Mouse (Mus musculus): ENCODE results near the gene Prrx2. TPM values are rescaled to one million over a fixed set of nuclear protein-coding genes. Genes with fewer than 3 reads are reported as not detected.

Gene Prrx2
- total RNA-seq, 4 experiments from 2014 or later: 0.65 to 2.0 (median 0.78) TPM

DNA sequence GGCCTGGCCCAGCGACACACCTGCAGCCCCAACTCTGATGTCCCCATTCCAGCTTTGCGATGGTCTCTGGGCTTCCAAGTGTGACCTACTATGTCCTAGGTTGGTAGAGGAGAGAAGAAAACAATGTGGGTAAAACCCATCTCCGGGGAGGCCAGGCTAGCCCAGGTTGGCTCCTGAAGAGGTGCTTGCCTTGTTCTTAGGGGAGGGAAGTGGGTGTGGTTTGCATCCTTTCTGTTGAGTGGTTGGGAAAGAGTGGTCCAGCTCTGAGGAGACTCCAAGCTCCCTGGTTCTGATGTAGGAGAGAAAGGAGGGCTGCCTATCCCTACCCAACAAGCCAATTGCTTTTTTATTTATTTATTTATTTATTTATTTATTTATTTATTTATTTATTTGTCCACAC lies 30.7 kb downstream of the Prrx2 start:
- DNase-seq (ENCODE audit: low spot score in 2 of 2): no peak

DNA sequence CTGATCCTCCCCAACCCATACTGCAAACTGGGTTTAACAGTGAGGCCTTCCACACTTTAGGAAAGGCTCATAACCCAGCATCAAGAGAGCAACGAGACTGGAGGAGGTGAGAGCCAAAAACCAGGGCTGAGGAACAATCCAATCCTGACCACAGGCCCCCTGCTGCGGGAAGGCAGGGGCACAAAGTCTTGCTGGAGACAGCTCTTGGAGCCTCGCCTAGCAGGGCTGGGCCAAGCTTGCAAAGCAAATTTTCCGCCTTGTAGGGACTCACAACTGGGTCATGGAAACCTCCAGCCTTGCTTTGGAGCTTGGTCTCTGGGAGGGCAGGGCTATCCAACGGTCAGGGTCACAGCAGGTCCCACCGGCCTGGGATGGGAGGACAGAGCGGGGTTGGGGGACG lies 36.1 kb downstream of the Prrx2 start:
- no peak for DNase-seq (ENCODE audit: low spot score in 2 of 2)

- no peak for DNase-seq (ENCODE audit: low spot score in 2 of 2)
Measured at GRCm38 (mm10) chr2:30872669-30873068, 37.9 kb downstream of the Prrx2 start.

- DNase-seq (ENCODE audit: low spot score in 2 of 2): no peak
Measured at GRCm38 (mm10) chr2:30874445-30874844, 39.7 kb downstream of the Prrx2 start.

- no peak for DNase-seq (ENCODE audit: low spot score in 2 of 2)
Measured at GRCm38 (mm10) chr2:30875096-30875495, 40.3 kb downstream of the Prrx2 start.

GRCm38 (mm10) chr2:30875621-30876432 lies 41.1 kb downstream of the Prrx2 start:
- peak; percentile 24 to 55 for DNase-seq (ENCODE audit: low spot score in 2 of 2)

GRCm38 (mm10) chr2:30879481-30879880 lies 44.7 kb downstream of the Prrx2 start:
- no peak for DNase-seq (ENCODE audit: low spot score in 2 of 2)

DNA sequence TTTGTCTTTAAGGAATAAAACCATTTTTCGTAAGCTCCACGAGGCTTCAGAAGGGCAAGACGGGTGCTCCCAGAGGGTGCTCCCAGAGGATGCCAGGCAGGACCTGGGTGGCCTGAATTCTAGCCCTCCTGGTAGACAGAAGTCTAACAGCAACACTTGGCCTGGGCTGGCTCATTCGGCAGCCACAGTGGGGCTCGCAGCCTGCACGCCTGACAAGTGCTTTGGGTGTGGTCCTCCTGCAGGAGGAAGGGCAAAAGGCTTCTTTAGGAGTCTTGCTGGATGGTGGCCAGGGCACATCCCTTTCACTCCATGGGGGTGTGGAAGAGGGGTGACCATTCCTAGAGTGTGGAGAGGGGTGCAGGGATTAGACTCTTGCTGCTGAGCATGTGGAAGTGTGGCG lies 46.4 kb downstream of the Prrx2 start:
- DNase-seq (ENCODE audit: low spot score in 2 of 2): no peak

DNA sequence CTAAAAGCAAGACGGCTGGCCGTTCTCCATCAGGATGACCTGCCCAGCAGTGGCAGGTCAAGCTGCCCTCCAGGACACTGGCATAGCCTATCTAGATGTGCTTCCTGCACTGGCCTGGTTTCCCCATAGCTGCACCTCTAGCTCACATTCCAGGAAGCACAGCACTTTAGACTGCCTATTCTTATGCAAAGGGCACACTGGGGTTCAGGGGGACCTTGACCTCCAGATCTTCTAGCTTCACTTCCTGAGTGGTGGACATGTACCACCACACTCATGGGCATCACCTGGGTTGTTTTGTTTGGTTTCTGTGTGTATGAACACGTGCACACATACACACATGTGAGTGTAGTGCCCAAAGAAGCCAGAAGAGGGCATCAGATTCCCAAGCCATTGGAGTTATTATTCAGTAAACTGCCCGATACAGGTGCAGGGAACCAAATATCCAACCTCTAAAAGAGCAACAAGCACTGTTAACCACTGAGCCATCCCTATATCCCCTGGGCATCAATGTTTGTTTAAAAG lies 50.1 kb downstream of the Prrx2 start:
- DNase-seq (ENCODE audit: low spot score in 2 of 2): no peak

- peak; percentile 40 to 72 for DNase-seq (ENCODE audit: low spot score in 2 of 2)
Measured at GRCm38 (mm10) chr2:30885453-30886163, 50.8 kb downstream of the Prrx2 start.

DNA sequence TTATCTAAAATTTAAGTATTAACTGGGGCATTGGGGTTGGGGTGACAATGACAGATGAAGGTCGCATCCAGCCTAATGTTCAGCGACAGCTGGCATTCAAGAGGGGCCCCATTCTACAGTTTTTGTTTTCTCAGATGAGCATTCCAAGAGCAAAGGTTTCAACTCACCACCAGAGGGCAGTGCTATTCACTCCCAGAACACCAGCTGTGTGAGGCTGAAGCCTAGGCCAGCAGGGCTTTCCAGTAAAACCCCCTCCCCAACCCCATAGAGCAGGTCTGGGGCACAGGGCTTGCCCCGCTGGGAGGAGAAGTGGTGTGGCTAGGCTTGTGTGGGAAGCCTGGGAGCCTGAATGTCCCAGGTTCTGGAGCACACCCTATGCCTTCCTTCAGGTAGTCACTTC lies 56.2 kb downstream of the Prrx2 start:
- no peak for DNase-seq (ENCODE audit: low spot score in 2 of 2)

- DNase-seq (ENCODE audit: low spot score in 2 of 2): peak in 1 of 2 experiments; percentile 48
Measured at GRCm38 (mm10) chr2:30893399-30893798, 58.6 kb downstream of the Prrx2 start.

GRCm38 (mm10) chr2:30893946-30894345 lies 59.2 kb downstream of the Prrx2 start:
- no peak for DNase-seq (ENCODE audit: low spot score in 2 of 2)

- DNase-seq (ENCODE audit: low spot score in 2 of 2): no peak
Measured at GRCm38 (mm10) chr2:30897291-30897690, 62.5 kb downstream of the Prrx2 start.

DNA sequence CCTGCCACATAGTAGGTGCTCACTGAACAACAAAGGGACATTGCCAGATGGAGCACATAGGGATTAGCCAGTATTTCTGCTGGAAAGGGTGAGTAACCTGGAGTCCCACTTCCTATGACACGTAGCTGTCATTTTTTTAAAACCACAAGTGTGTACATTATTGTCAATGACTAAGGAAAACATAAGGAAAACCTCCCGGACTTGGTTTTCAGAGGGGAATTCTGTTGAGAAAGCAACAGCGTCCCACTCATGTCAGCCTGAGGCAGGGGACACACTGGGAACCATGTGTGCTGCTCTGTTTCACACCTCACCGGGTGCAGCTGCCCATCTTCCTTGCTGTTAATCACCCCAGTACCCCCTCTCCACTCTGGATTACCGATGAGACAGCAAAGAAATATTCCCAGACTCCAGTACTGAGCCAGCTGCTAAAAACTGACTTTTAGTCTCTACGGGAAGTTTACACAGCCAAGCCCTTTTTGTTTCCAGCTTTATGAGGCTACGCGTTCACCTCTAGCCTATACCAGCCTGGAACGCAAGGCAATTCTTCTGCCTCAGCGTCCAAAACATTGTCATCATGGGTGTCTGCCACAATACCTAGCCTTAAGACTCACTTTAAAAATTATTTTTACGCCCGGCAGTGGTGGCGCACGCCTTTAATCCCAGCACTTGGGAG lies 64.8 kb downstream of the Prrx2 start:
- DNase-seq (ENCODE audit: low spot score in 2 of 2): no peak

GRCm38 (mm10) chr2:30901646-30902160 lies 66.9 kb downstream of the Prrx2 start:
- no peak for DNase-seq (ENCODE audit: low spot score in 2 of 2)

- no peak for DNase-seq (ENCODE audit: low spot score in 2 of 2)
Measured at GRCm38 (mm10) chr2:30902256-30902655, 67.5 kb downstream of the Prrx2 start.

DNA sequence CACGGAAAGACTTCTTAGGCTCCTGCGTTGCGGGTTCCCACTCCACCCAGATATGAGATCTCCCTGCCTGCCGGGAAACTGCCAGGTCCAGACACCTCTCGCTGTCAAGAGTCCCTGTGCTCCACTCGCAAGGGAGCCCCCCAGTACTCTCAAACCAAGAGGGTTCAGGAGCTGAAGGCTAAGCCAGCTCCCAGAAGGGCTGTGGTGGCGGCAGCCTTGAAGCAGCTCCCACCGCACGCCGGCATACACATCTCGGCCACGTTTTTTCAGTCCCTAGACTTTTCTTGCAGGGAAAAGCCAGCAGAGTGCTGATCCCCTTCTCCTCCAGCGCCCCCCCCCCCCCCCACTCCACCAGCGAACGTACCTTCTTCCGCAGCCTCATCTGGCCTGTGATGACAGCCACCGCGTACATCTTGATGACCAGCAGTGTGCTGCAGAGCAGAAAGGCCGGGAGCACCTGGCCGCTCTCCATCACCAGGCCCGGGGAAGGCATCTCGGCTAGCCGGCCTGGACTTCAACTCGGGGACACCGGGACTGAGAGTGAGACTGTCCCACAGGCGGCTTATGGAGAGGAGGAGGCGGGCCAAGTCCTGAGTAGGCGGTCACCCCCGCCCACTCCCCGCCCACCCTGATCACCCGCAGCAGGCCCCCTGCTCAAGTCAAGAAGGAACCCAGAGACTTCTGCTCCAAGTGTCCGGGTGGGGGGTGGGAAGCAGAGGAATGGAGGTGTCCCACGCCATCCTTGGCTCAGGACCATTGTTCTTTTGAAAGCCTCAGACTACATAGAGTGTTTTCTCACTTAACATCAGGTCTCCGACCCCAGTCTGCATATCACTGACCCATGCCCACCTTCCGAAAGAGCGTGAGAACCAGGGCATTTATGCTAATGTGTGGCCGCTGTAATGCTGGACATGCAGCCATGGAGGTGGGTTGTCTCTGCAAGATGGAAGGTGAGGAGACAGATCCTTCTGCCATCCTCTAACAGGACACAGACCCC lies 68.3 kb downstream of the Prrx2 start:
- DNase-seq (ENCODE audit: low spot score in 2 of 2): no peak

DNA sequence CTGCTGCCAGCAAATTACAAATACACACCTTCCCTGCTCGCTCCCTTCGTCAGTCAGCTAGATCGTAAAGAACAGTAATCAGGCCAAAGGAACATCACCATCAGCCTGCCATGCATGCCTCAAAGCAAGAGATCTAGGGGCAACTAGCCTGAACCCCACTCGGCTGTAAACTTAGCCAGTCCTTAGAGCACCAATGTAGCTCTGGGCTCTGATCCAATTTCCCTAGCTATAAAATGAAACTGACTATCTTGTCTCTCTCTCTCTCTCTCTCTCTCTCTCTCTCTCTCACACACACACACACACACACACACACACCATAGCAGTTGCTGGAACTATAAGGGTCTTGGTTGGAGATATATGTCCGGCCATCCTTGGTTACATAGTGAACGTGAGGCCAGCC lies 69.5 kb downstream of the Prrx2 start:
- no peak for DNase-seq (ENCODE audit: low spot score in 2 of 2)

GRCm38 (mm10) chr2:30904991-30905390 lies 70.2 kb downstream of the Prrx2 start:
- no peak for DNase-seq (ENCODE audit: low spot score in 2 of 2)

- no peak for DNase-seq (ENCODE audit: low spot score in 2 of 2)
Measured at GRCm38 (mm10) chr2:30905906-30906305, 71.1 kb downstream of the Prrx2 start.

All from gastrocnemius, adult 8-10 months (tissue).